Mouse (Mus musculus) stomach, postnatal 0 days (tissue): ENCODE results near the gene Myo15b.

ENCODE experiments used
- CTCF ChIP-seq: IDR thresholded peaks from 2 replicates; pipeline ENCODE4 v1.5.1; 2016; ENCODE audit warnings: antibody characterized with exemption, low read depth, mild to moderate bottlenecking, moderate library complexity
- EP300 ChIP-seq: optimal IDR thresholded peaks from 2 replicates; pipeline ENCODE3; 2016; ENCODE audit warnings: antibody characterized with exemption

GRCm38 (mm10) chr11:115858354-115858753, at the start of gene Myo15b:
- TF ChIP-seq CTCF (no peak), EP300 (no peak)
